Mouse (Mus musculus) olfactory bulb, adult 2 months (tissue): ENCODE results near the gene Olfr573-ps1. TPM values are rescaled to one million over a fixed set of nuclear protein-coding genes. Genes with fewer than 3 reads are reported as not detected.

Experiments used
- H3K27ac ChIP-seq: fragments of 200-500 bp; 2 replicates; pipeline ENCODE4 v1.5.1; 2012; ENCODE audit warnings: low read depth, low read length; ENCODE audit not compliant: insufficient read depth
- H3K4me1 ChIP-seq: fragments of 200-500 bp; 2 replicates; pipeline ENCODE4 v1.6.1; 2012; ENCODE audit warnings: low read length; ENCODE audit not compliant: control insufficient read depth, insufficient read depth
- H3K4me3 ChIP-seq: fragments of 200-500 bp; 2 replicates; pipeline ENCODE4 v1.5.1; 2012; ENCODE audit warnings: mild to moderate bottlenecking, low read depth, low read length, moderate library complexity; ENCODE audit not compliant: insufficient read depth
- CTCF ChIP-seq: fragments of 200-500 bp; IDR thresholded peaks from 2 replicates; pipeline ENCODE4 v1.5.1; 2012; ENCODE audit warnings: low read depth, mild to moderate bottlenecking, low read length, moderate library complexity; ENCODE audit not compliant: insufficient read depth
- POLR2A ChIP-seq: fragments of 200-500 bp; IDR thresholded peaks from 2 replicates; pipeline ENCODE4 v1.6.1; 2012; ENCODE audit warnings: mild to moderate bottlenecking, low read depth, low read length, moderate library complexity; ENCODE audit not compliant: insufficient read depth
- WGBS: fragments of 180-500 bp; shearing (Covaris S2); methylation state at CpG from one replicate; pipeline ENCODE4 v1.1.7; 2018; 5-methylcytosine and 5-hydroxymethylcytosine counted together
- polyA plus RNA-seq: library from polyadenylated mRNA; stranded (reverse); fragments of >200 nt; gene quantifications from 2 replicates; pipeline ENCODE4 v1.2.4, GENCODE M21; 2012; ENCODE audit warnings: low replicate concordance; ENCODE audit not compliant: missing spikeins, insufficient read depth, insufficient read length

Olfr573-ps1 gene
- polyA plus RNA-seq = not detected in 2 replicates

- TF ChIP-seq POLR2A (no peak), CTCF (no peak)
- 96% methylated on average over 2 of the region's 2 CpGs for WGBS
- Histone ChIP-seq H3K4me3 (no peak within 1 kb of the TSS), H3K4me1 (no peaks in the 10 kb centered on the region), H3K27ac (no peak within 1 kb of the TSS)
These were observed at the start of gene Olfr573-ps1 for GRCm38 (mm10) chr7:102942475-102942874. Gene Olfr573-ps1, minus strand, starts transcription at chr7:102942575.

- Histone ChIP-seq H3K4me1 (no peaks in the 10 kb centered on the region), H3K4me3 (no peak within 1 kb of the TSS), H3K27ac (no peak within 1 kb of the TSS)
- no peak for TF ChIP-seq POLR2A
- WGBS = 74% methylated on average over 3 of the region's 3 CpGs
These were observed 46.8 kb upstream of the Olfr573-ps1 start, which contains the start of gene Olfr578 for GRCm38 (mm10) chr7:102989224-102989623. Gene Olfr578, minus strand, starts transcription at chr7:102989324.

GRCm38 (mm10) chr7:102975843-102976242 lies 33.5 kb upstream of the Olfr573-ps1 start, which contains the start of gene Olfr577:
Gene Olfr577, minus strand, starts transcription at chr7:102975943.
- no peak within 1 kb of the TSS for H3K4me3 ChIP-seq
- H3K4me1 ChIP-seq = no peaks in the 10 kb centered on the region
- 79% methylated on average over 2 of the region's 2 CpGs for whole genome bisulfite sequencing
- TF ChIP-seq POLR2A = no peak
- no peak for TF ChIP-seq CTCF
- H3K27ac ChIP-seq = no peak within 1 kb of the TSS

- TF ChIP-seq POLR2A = no peak
- no peak for TF ChIP-seq CTCF
- no peaks in the 10 kb centered on the region for H3K4me1 ChIP-seq
- H3K27ac ChIP-seq = no peak overlapping the region
- 33% methylated on average over 1 of the region's 1 CpGs for WGBS
- H3K4me3 ChIP-seq = no peak overlapping the region
These were observed 32.0 kb upstream of the Olfr573-ps1 start for GRCm38 (mm10) chr7:102974399-102974798.

- no peak within 1 kb of the TSS for H3K4me3 ChIP-seq
- no peak within 1 kb of the TSS for H3K27ac ChIP-seq
- WGBS = 53% methylated on average over 2 of the region's 2 CpGs
- H3K4me1 ChIP-seq = no peaks in the 10 kb centered on the region
- TF ChIP-seq POLR2A (no peak), CTCF (no peak)
These were observed 20.0 kb upstream of the Olfr573-ps1 start, which contains the start of gene Olfr576 for GRCm38 (mm10) chr7:102962360-102962759. Gene Olfr576, plus strand, starts transcription at chr7:102962660.

- Histone ChIP-seq H3K4me3 (no peak within 1 kb of the TSS), H3K4me1 (no peaks in the 10 kb centered on the region), H3K27ac (no peak within 1 kb of the TSS)
- 68% methylated on average over 1 of the region's 1 CpGs for WGBS
- TF ChIP-seq CTCF (no peak), POLR2A (no peak)
These were observed 16.2 kb upstream of the Olfr573-ps1 start, which contains the start of gene Olfr575 for GRCm38 (mm10) chr7:102958593-102958992. Gene Olfr575, minus strand, starts transcription at chr7:102958775.

- 72% methylated on average over 3 of the region's 3 CpGs for WGBS
- no peak overlapping the region for H3K27ac ChIP-seq
- H3K4me3 ChIP-seq = no peak overlapping the region
- TF ChIP-seq POLR2A (no peak), CTCF (no peak)
- no peaks in the 10 kb centered on the region for H3K4me1 ChIP-seq
These were observed 15.8 kb upstream of the Olfr573-ps1 start for GRCm38 (mm10) chr7:102958137-102958536.

DNA sequence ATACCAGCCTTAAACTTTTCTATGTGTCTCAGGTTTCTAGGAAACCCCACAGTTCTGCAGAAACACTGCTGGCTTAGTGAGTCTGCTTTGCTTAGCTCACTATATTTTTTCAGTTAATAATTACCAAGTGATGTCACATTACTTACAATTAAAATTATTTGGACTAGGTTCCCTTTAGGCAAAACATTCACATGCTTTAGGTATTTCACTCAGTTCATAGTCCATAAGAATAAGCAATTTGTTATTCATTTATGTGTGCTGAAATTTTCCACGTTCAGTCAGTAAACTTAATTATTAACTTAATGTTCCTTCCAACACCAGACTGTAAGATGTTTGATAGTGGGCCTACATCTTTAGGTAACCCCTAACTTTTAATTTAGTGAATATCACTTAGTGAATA lies 8.4 kb upstream of the Olfr573-ps1 start:
- H3K4me1 ChIP-seq = no peaks in the 10 kb centered on the region
- TF ChIP-seq POLR2A (no peak), CTCF (no peak)
- 70% methylated on average over 1 of the region's 1 CpGs for WGBS
- H3K27ac ChIP-seq = no peak overlapping the region
- H3K4me3 ChIP-seq = no peak overlapping the region

DNA sequence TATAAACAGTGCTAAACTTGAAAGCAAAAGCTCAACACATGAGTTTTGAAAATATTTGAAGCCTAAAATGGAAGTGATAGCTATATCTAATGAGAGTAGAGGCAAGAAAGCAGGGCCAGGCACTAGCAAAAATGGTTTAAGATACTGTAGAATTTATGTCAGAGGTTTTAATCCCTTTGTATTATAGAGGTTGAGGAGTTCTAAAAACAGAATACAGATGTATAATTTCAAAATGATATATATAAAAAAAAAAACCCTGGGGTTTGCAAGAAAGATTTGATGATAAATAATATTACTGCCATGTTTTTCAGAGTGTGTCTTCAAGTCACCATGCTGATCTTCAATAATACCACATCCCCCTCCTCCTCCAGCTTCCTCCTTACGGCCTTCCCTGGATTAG lies 5.8 kb upstream of the Olfr573-ps1 start, which contains the start of gene Olfr574:
Gene Olfr574, plus strand, starts transcription at position 301 of the 400 bp plus-strand sequence.
- Histone ChIP-seq H3K27ac (no peak within 1 kb of the TSS), H3K4me1 (no peaks in the 10 kb centered on the region), H3K4me3 (no peak within 1 kb of the TSS)
- TF ChIP-seq POLR2A = no peak
- TF ChIP-seq CTCF = no peak
- WGBS = 97% methylated on average over 1 of the region's 1 CpGs
